Mouse (Mus musculus) thymus, postnatal 0 days (tissue): ENCODE results near the gene Ndufaf4. TPM values are rescaled to one million over a fixed set of nuclear protein-coding genes. Genes with fewer than 3 reads are reported as not detected.

Experiments
- polyA plus RNA-seq: library from polyadenylated mRNA; unstranded; fragments of >200 nt; fragmentation: Nextera tagmentation; extraction: Ambion mirVana; gene quantifications from 2 replicates; pipeline ENCODE4 v1.2.1, GENCODE M21; 2015

Ndufaf4 gene
- polyA plus RNA-seq, 1 experiment from 2014 or later: 55.1 TPM

Other genes with a start within 250 kb of the Ndufaf4 start
- 0.57 and 0.79 TPM in 2 replicates for gene Klhl32, start 47.0 kb upstream of the Ndufaf4 start, polyA plus RNA-seq
- 0.47 and 0.69 TPM in 2 replicates for gene Gpr63, start 68.3 kb downstream of the Ndufaf4 start, polyA plus RNA-seq